Mouse (Mus musculus) right cerebral cortex, postnatal 25 days (tissue): ENCODE data around the gene Supv3l1.
A peak's percentile ranks its signal among the peaks of the same experiment; 100 is the strongest.
"Not testable (repeated sequence)": the region's sequence is repeated elsewhere in the genome, so short reads cannot be mapped to it uniquely, and the experiment has no call there.

Experiments
- DNase-seq: peaks from one replicate; pipeline ENCODE4 v3.0.0; 2022

The Supv3l1 gene

GRCm38 (mm10) chr10:62449364-62450279, at the start of gene Supv3l1, which contains the start of gene 4930507D05Rik:
Supv3l1 (minus strand) TSS chr10:62449738.
4930507D05Rik (plus strand) TSS chr10:62449489.
- DNase-seq = peak; percentile 88

GRCm38 (mm10) chr10:62491681-62492080, 42.1 kb upstream of the Supv3l1 start:
- DNase-seq = not testable (repeated sequence)

- peak; percentile 14 for DNase-seq
Measured at GRCm38 (mm10) chr10:62488266-62488665, 38.7 kb upstream of the Supv3l1 start.

GRCm38 (mm10) chr10:62486618-62487415, 37.3 kb upstream of the Supv3l1 start, which contains the start of gene Vps26a:
Vps26a (minus strand) TSS chr10:62486805.
- peak; percentile 98 for DNase-seq

- DNase-seq = no peak
Measured at GRCm38 (mm10) chr10:62485878-62486582, 36.5 kb upstream of the Supv3l1 start.

GRCm38 (mm10) chr10:62481108-62481852, 31.7 kb upstream of the Supv3l1 start:
- no peak for DNase-seq

- DNase-seq = no peak
Measured at GRCm38 (mm10) chr10:62476980-62477379, 27.4 kb upstream of the Supv3l1 start.

- DNase-seq = no peak
Measured at GRCm38 (mm10) chr10:62474944-62475343, 25.4 kb upstream of the Supv3l1 start.

- no peak for DNase-seq
Measured at GRCm38 (mm10) chr10:62471105-62471504, 21.6 kb upstream of the Supv3l1 start.

GRCm38 (mm10) chr10:62469736-62470135, 20.2 kb upstream of the Supv3l1 start:
- DNase-seq = no peak

GRCm38 (mm10) chr10:62461321-62461720, 11.8 kb upstream of the Supv3l1 start:
- DNase-seq = no peak

GRCm38 (mm10) chr10:62452001-62452400, 2.5 kb upstream of the Supv3l1 start:
- DNase-seq = not testable (repeated sequence)

- DNase-seq = no peak
Measured at GRCm38 (mm10) chr10:62450280-62450640, 722 bp upstream of the Supv3l1 start.

- DNase-seq = no peak
Measured at GRCm38 (mm10) chr10:62430427-62430826, 19.1 kb downstream of the Supv3l1 start.

GRCm38 (mm10) chr10:62425081-62425871, 24.3 kb downstream of the Supv3l1 start:
- no peak for DNase-seq

GRCm38 (mm10) chr10:62422255-62422654, 27.3 kb downstream of the Supv3l1 start, which contains the start of gene Hkdc1:
Hkdc1 (minus strand) TSS chr10:62422491.
- DNase-seq = no peak

GRCm38 (mm10) chr10:62421127-62421526, 28.4 kb downstream of the Supv3l1 start:
- DNase-seq = no peak

- no peak for DNase-seq
Measured at GRCm38 (mm10) chr10:62420399-62420798, 29.1 kb downstream of the Supv3l1 start.

GRCm38 (mm10) chr10:62419422-62419821, 30.1 kb downstream of the Supv3l1 start:
- no peak for DNase-seq

GRCm38 (mm10) chr10:62418831-62419356, 30.6 kb downstream of the Supv3l1 start:
- no peak for DNase-seq

- no peak for DNase-seq
Measured at GRCm38 (mm10) chr10:62413606-62413982, 35.9 kb downstream of the Supv3l1 start.
